Mouse (Mus musculus): ENCODE measurements around the gene Rnaseh1. TPM values are rescaled to one million over a fixed set of nuclear protein-coding genes. Genes with fewer than 3 reads are reported as not detected.

Gene Rnaseh1
- polyA plus RNA-seq, 2 experiments, result 26.5 to 31.9 TPM

DNA sequence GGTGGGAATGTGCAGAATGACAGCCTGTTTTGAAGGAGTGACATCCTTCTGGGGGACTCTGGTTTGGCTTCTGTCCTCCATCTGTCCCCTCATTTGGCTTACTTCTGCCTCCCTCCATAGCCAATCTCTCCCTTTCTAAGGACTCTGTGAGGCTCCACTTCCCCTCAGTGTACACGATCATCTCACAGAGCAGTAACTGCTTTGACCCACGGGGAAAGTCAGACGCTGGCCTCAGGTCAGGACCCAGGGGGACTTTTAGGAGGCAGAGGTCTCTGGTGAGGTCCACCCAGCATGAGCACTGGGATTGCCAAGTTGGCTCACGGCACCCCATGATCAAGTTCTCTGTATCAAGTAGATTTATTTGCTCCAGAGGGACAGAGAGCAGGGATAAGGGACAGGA, 58.8 kb downstream of the Rnaseh1 start:
- no peak overlapping the region for H3K27ac ChIP-seq (replicated peaks; ENCODE audit: low read depth, low read length)
- no peak for ATAC-seq (ENCODE audit: low FRiP score, low read depth)
- H3K4me1 ChIP-seq (ENCODE audit: control insufficient read depth, insufficient read depth, low read length), result no peaks in the 10 kb centered on the region
- DNase-seq (ENCODE audit: low spot score), result no peak
- H3K4me3 ChIP-seq (replicated peaks; ENCODE audit: low read length), result no peak overlapping the region
- H3K4me2 ChIP-seq (replicated peaks; ENCODE audit: low read depth, low read length, severe bottlenecking), result no peak overlapping the region
- peaks cover 36% of the 10 kb centered on the region for H3K36me3 ChIP-seq (ENCODE audit: control insufficient read depth, insufficient read depth, low read length)
- H3K9ac ChIP-seq (ENCODE audit: low read depth, low read length, severe bottlenecking), result no peak overlapping the region
- WGBS, result 88% methylated on average over 4 of the region's 4 CpGs
- no peaks in the 10 kb centered on the region for H3K9me3 ChIP-seq (ENCODE audit: control insufficient read depth, low read length)
- TF ChIP-seq POLR2A (IDR thresholded peaks at IDR 0.05; ENCODE audit: borderline replicate concordance, extremely low read depth, insufficient read depth, insufficient read length), result no peak
- no peaks in the 10 kb centered on the region for H3K27me3 ChIP-seq (ENCODE audit: control insufficient read depth, insufficient read depth, low read length)

Small RNAs within 50 kb of the gene (microRNA-seq; reads per million reads assigned to microRNA genes)
- not detected for gene Mir6937

Other genes with a start within 250 kb of the Rnaseh1 start
- gene Dcdc2c, start 97.2 kb upstream of the Rnaseh1 start, polyA plus RNA-seq (2012; rRNA removed), result 0.06 TPM in 1 of 2 replicates, not detected in the other
- 0.18 TPM in 1 of 2 replicates, not detected in the other for gene Dcdc2c, start 97.2 kb upstream of the Rnaseh1 start, polyA plus RNA-seq (2014; fragmentation: Nextera tagmentation; extraction: Ambion mirVana)
- gene Allc, start 67.1 kb upstream of the Rnaseh1 start, polyA plus RNA-seq (2012; rRNA removed), result not detected in 2 replicates
- gene Allc, start 67.1 kb upstream of the Rnaseh1 start, polyA plus RNA-seq (2014; fragmentation: Nextera tagmentation; extraction: Ambion mirVana), result not detected in 2 replicates
- gene Colec11, start 26.2 kb upstream of the Rnaseh1 start, polyA plus RNA-seq (2012; rRNA removed), result 0.12 and 0.36 TPM in 2 replicates
- 0.28 and 0.32 TPM in 2 replicates for gene Colec11, start 26.2 kb upstream of the Rnaseh1 start, polyA plus RNA-seq (2014; fragmentation: Nextera tagmentation; extraction: Ambion mirVana)
- 876 and 1,182 TPM in 2 replicates for gene Rps7, start 13.6 kb upstream of the Rnaseh1 start, polyA plus RNA-seq (2012; rRNA removed)
- 1,044 and 1,048 TPM in 2 replicates for gene Rps7, start 13.6 kb upstream of the Rnaseh1 start, polyA plus RNA-seq (2014; fragmentation: Nextera tagmentation; extraction: Ambion mirVana)
- gene Adi1, start 25.6 kb downstream of the Rnaseh1 start, polyA plus RNA-seq (2012; rRNA removed), result 23.4 and 27.9 TPM in 2 replicates
- 66.3 and 66.7 TPM in 2 replicates for gene Adi1, start 25.6 kb downstream of the Rnaseh1 start, polyA plus RNA-seq (2014; fragmentation: Nextera tagmentation; extraction: Ambion mirVana)
- gene Trappc12, start 100.9 kb downstream of the Rnaseh1 start, polyA plus RNA-seq (2012; rRNA removed), result 36.0 and 41.1 TPM in 2 replicates
- 37.2 and 43.1 TPM in 2 replicates for gene Trappc12, start 100.9 kb downstream of the Rnaseh1 start, polyA plus RNA-seq (2014; fragmentation: Nextera tagmentation; extraction: Ambion mirVana)
- 18.8 and 22.0 TPM in 2 replicates for gene Eipr1, start 102.2 kb downstream of the Rnaseh1 start, polyA plus RNA-seq (2012; rRNA removed)
- 29.8 and 31.2 TPM in 2 replicates for gene Eipr1, start 102.2 kb downstream of the Rnaseh1 start, polyA plus RNA-seq (2014; fragmentation: Nextera tagmentation; extraction: Ambion mirVana)

Data from limb, embryonic 14.5 days (tissue).